Mouse (Mus musculus): ENCODE data around the gene Ccdc85c.

- no peak for TF ChIP-seq CTCF (IDR thresholded peaks at IDR 0.05; ENCODE audit: control insufficient read depth, insufficient read depth, insufficient read length)
- no peak for TF ChIP-seq MAX (IDR thresholded peaks at IDR 0.05)
- no peak for TF ChIP-seq MYOG (IDR thresholded peaks at IDR 0.05; ENCODE audit: control insufficient read depth, extremely low read depth, insufficient read length)
- no peak for TF ChIP-seq CEBPB (IDR thresholded peaks at IDR 0.05; ENCODE audit: low read depth)
- no peak for TF ChIP-seq MYOD1 (IDR thresholded peaks at IDR 0.05; ENCODE audit: control insufficient read depth, insufficient read length, low read depth)
Observed at GRCm38 (mm10) chr12:108277341-108277841, 2.2 kb upstream of the Ccdc85c start.
